Mouse (Mus musculus): Measurements from ENCODE around the gene Trp53i13.
A peak's percentile ranks its signal among the peaks of the same experiment; 100 is the strongest.

DNA sequence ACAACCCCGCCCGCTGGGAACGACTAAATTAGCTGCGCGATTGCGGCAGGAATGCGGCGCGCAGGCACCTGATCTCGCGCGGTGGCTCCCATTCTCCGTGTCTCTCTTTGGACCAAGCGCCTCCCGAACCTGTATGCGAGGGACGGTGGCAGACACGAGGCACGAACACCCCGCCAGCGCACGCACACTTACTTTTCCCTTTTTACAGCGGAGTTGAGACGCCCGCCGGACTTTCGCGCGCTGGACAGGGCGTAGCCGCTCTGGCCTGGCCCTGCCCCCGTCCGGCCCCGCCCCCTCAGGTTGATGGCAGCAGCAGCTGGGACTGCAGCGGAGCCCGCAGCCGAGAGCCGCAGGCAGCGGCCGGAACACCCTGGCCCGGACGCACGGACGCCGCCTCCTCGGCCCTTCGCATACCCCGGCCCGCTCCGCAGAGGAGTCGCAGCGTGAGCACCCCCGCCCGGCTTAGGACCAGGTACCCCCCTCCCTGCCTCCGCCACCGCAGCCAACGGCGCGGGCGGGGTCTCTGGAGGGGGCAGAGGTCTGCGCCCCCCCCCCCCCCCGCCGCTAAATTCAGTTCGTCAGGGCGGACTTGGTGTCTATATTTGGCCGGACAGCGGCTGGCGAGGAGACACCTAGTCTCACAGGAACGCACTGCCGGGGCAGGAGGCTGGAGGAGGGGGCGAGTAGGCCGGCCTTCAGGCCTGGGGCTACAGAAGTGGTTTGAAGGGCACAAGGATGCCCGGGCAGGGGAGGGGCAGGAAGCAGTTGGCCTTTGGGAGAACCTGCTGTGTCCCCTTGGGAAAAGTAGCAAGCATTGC lies 53.3 kb downstream of the Trp53i13 start, which contains the start of gene Coro6:
- TF ChIP-seq CTCF (IDR thresholded peaks at IDR 0.05; ENCODE audit: borderline replicate concordance, insufficient read depth, low read length) (no peak), POLR2A (IDR thresholded peaks at IDR 0.05; ENCODE audit: low read depth, low read length) (0 out of 2 replicates have a peak, but pooled peaks have one; percentile 35)
